Mouse (Mus musculus) heart, embryonic 13.5 days (tissue): Measurements from ENCODE around the gene Fastkd5. TPM values are rescaled to one million over a fixed set of nuclear protein-coding genes. Genes with fewer than 3 reads are reported as not detected.
"Not testable (repeated sequence)": the region's sequence is repeated elsewhere in the genome, so short reads cannot be mapped to it uniquely, and the experiment has no call there.

Experiments
- ATAC-seq: fragments of 200-750 bp; cut with Nextera tagmentation; 2 replicates; pipeline ENCODE4 v1.8.0; 2017; ENCODE audit warnings: moderate TSS enrichment; ENCODE audit not compliant: insufficient number of reproducible peaks, low FRiP score, low TSS enrichment; ENCODE audit errors: extremely low read depth
- H3K27ac ChIP-seq: fragments of 300-500 bp; sonication (generic); replicated peaks from 2 replicates; pipeline ENCODE4 v1.5.1; 2015; ENCODE audit warnings: moderate library complexity, mild to moderate bottlenecking, inconsistent platforms
- H3K27me3 ChIP-seq: fragments of 300-500 bp; sonication (generic); replicated peaks from 2 replicates; pipeline ENCODE4 v1.6.1; 2015; ENCODE audit warnings: mild to moderate bottlenecking, inconsistent platforms
- H3K36me3 ChIP-seq: fragments of 300-500 bp; sonication (generic); 2 replicates; pipeline ENCODE4 v1.6.1; 2015; ENCODE audit warnings: mild to moderate bottlenecking, inconsistent platforms
- H3K4me1 ChIP-seq: fragments of 300-500 bp; sonication (generic); 2 replicates; pipeline ENCODE4 v1.6.1; 2015; ENCODE audit warnings: inconsistent platforms
- H3K4me2 ChIP-seq: fragments of 300-500 bp; sonication (generic); 2 replicates; pipeline ENCODE4 v1.6.1; 2015; ENCODE audit warnings: inconsistent platforms, mild to moderate bottlenecking, moderate library complexity
- H3K4me3 ChIP-seq: fragments of 300-500 bp; sonication (generic); 2 replicates; pipeline ENCODE4 v1.5.1; 2015; ENCODE audit warnings: moderate library complexity, mild to moderate bottlenecking, inconsistent platforms
- H3K9ac ChIP-seq: fragments of 300-500 bp; sonication (generic); 2 replicates; pipeline ENCODE4 v1.6.1; 2015; ENCODE audit warnings: inconsistent platforms, mild to moderate bottlenecking, moderate library complexity
- H3K9me3 ChIP-seq: fragments of 300-500 bp; sonication (generic); 2 replicates; pipeline ENCODE4 v1.6.1; 2016; ENCODE audit warnings: inconsistent platforms
- WGBS: fragments of 180-500 bp; shearing (Covaris S2); methylation state at CpG from one replicate; pipeline ENCODE4 v1.1.7; 2015; ENCODE audit warnings: mixed read lengths; 5-methylcytosine and 5-hydroxymethylcytosine counted together
- polyA plus RNA-seq: library from polyadenylated mRNA; unstranded; fragments of >200 nt; fragmentation: Nextera tagmentation; extraction: Ambion mirVana; gene quantifications from 2 replicates; pipeline ENCODE4 v1.2.1, GENCODE M21; 2015

Fastkd5 gene
- polyA plus RNA-seq, 1 experiment from 2014 or later, result 11.9 TPM

- Histone ChIP-seq H3K4me1 (peaks cover 36% of the 10 kb centered on the region), H3K4me3 (peak overlapping the region; percentile 50), H3K9ac (peak overlapping the region; percentile 70), H3K27me3 (peaks cover 85% of the 10 kb centered on the region), H3K4me2 (peak overlapping the region; percentile 74)
- ATAC-seq, H3K9me3 ChIP-seq, H3K36me3 ChIP-seq, H3K27ac ChIP-seq: not testable (repeated sequence)
- WGBS, result 2% methylated on average over 32 of the region's 32 CpGs
Observed at GRCm38 (mm10) chr2:130576564-130576963, 53.3 kb downstream of the Fastkd5 start.

- Histone ChIP-seq H3K4me2 (peak within 1 kb of the TSS; percentile 74), H3K4me1 (peaks cover 29% of the 10 kb centered on the region), H3K9ac (peak within 1 kb of the TSS; percentile 70), H3K27me3 (peaks cover 78% of the 10 kb centered on the region), H3K36me3 (no peaks in the 10 kb centered on the region), H3K4me3 (peak within 1 kb of the TSS; percentile 50), H3K27ac (no peak within 1 kb of the TSS), H3K9me3 (no peaks in the 10 kb centered on the region)
- no peak for ATAC-seq
- 44% methylated on average over 9 of the region's 9 CpGs for WGBS
Observed at GRCm38 (mm10) chr2:130575873-130576272, 54.0 kb downstream of the Fastkd5 start, which contains the start of gene Oxt. TSS of gene Oxt (plus strand) at chr2:130576173.

- H3K4me2 ChIP-seq, result no peak overlapping the region
- no peak overlapping the region for H3K4me3 ChIP-seq
- H3K9me3 ChIP-seq, result no peaks in the 10 kb centered on the region
- no peak overlapping the region for H3K9ac ChIP-seq
- 77% methylated on average over 5 of the region's 5 CpGs for WGBS
- H3K27me3 ChIP-seq, result peaks cover 69% of the 10 kb centered on the region
- peaks cover 20% of the 10 kb centered on the region for H3K4me1 ChIP-seq
- H3K27ac ChIP-seq, result no peak overlapping the region
- no peak for ATAC-seq
- H3K36me3 ChIP-seq, result no peaks in the 10 kb centered on the region
Observed at GRCm38 (mm10) chr2:130574960-130575359, 54.9 kb downstream of the Fastkd5 start.

- H3K4me3 ChIP-seq, result no peak overlapping the region
- H3K36me3 ChIP-seq, result peaks cover 23% of the 10 kb centered on the region
- H3K27ac ChIP-seq, result no peak overlapping the region
- no peak overlapping the region for H3K4me2 ChIP-seq
- H3K9me3 ChIP-seq, result no peaks in the 10 kb centered on the region
- H3K9ac ChIP-seq, result no peak overlapping the region
- no peak for ATAC-seq
- H3K27me3 ChIP-seq, result peaks cover 18% of the 10 kb centered on the region
- H3K4me1 ChIP-seq, result peaks cover 1% of the 10 kb centered on the region
Observed at GRCm38 (mm10) chr2:130569926-130570325, 59.9 kb downstream of the Fastkd5 start.

- 75% methylated on average over 4 of the region's 4 CpGs for WGBS
- no peak overlapping the region for H3K9ac ChIP-seq
Observed at GRCm38 (mm10) chr2:130568921-130569320, 60.9 kb downstream of the Fastkd5 start.

DNA sequence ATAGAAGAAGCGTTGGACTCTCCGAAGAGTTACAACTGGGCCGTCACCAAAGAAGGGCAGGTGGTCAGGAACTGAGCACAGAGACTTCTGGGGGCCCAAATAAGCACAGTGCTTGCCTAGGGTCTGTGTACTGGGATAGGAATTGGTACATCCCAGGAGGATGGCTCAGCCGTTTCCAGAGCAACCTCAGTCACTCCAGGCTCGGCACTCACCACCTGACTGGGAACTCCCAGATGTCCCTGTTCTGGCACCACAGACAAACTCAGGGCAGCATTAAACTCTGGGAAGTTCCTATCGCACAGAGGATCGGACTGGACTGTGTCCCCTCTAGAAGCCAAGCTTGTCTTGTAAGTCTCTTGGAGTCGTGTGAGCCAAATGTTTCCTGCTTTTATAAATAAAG is 64.8 kb downstream of the Fastkd5 start:
- ATAC-seq, result no peak
- peak overlapping the region; percentile 81 for H3K4me2 ChIP-seq
- H3K4me1 ChIP-seq, result peaks cover 17% of the 10 kb centered on the region
- peak overlapping the region; percentile 84 for H3K4me3 ChIP-seq
- H3K27me3 ChIP-seq, result no peaks in the 10 kb centered on the region
- H3K9me3 ChIP-seq, result no peaks in the 10 kb centered on the region
- peaks cover 26% of the 10 kb centered on the region for H3K36me3 ChIP-seq
- H3K9ac ChIP-seq, result peak overlapping the region; percentile 95
- no peak overlapping the region for H3K27ac ChIP-seq
- 88% methylated on average over 8 of the region's 8 CpGs for WGBS

More at GRCm38 (mm10) chr2:130568921-130569320, 60.9 kb downstream of the Fastkd5 start:
- H3K9me3 ChIP-seq, result no peaks in the 10 kb centered on the region
- no peak overlapping the region for H3K4me2 ChIP-seq
- no peak for ATAC-seq
- peaks cover 9% of the 10 kb centered on the region for H3K4me1 ChIP-seq
- peaks cover 8% of the 10 kb centered on the region for H3K27me3 ChIP-seq
- no peak overlapping the region for H3K4me3 ChIP-seq
- H3K27ac ChIP-seq, result no peak overlapping the region
- peaks cover 24% of the 10 kb centered on the region for H3K36me3 ChIP-seq

DNA sequence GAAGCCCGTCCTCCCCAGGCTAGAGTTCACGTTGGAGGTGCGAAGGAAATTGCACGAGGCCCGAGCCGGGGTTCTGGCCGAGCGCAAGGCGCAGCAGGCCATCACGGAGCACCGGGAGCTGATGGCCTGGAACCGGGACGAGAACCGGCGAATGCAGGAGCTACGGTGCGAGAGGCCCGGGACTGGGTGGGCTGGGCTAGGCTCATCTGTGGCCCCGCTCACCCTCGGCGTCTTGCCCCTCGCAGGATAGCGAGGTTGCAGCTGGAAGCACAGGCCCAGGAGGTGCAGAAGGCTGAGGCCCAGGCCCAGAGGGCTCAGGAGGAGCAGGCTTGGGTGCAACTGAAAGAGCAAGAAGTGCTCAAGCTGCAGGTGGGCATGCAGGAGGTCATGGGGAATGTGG is 65.8 kb downstream of the Fastkd5 start:
- H3K4me2 ChIP-seq, result peak overlapping the region; percentile 81
- peak overlapping the region; percentile 84 for H3K4me3 ChIP-seq
- H3K9me3 ChIP-seq, result no peaks in the 10 kb centered on the region
- H3K9ac ChIP-seq, result peak overlapping the region; percentile 95
- peaks cover 31% of the 10 kb centered on the region for H3K36me3 ChIP-seq
- 0% methylated on average over 23 of the region's 23 CpGs for WGBS
- H3K27me3 ChIP-seq, result no peaks in the 10 kb centered on the region
- peaks cover 17% of the 10 kb centered on the region for H3K4me1 ChIP-seq
- peak overlapping the region; percentile 68 for H3K27ac ChIP-seq
- ATAC-seq, result no peak

Other genes starting within 250 kb of the Fastkd5 start
- gene Cpxm1, start 232.5 kb downstream of the Fastkd5 start, polyA plus RNA-seq, result 34.6 and 40.6 TPM in 2 replicates
- not detected in 2 replicates for gene Gm28372, start 224.8 kb downstream of the Fastkd5 start, polyA plus RNA-seq
- not detected in 2 replicates for gene 1700020A23Rik, start 224.8 kb downstream of the Fastkd5 start, polyA plus RNA-seq
- 0.11 TPM in 1 of 2 replicates, not detected in the other for gene Tmem239, start 223.5 kb downstream of the Fastkd5 start, polyA plus RNA-seq
- gene Vps16, start 205.7 kb downstream of the Fastkd5 start, polyA plus RNA-seq, result 51.8 and 55.4 TPM in 2 replicates
- 7.0 and 7.1 TPM in 2 replicates for gene Pced1a, start 205.3 kb downstream of the Fastkd5 start, polyA plus RNA-seq
- gene Ptpra, start 179.7 kb downstream of the Fastkd5 start, polyA plus RNA-seq, result 64.0 and 64.6 TPM in 2 replicates
- 71.8 and 72.3 TPM in 2 replicates for gene Mrps26, start 66.3 kb downstream of the Fastkd5 start, polyA plus RNA-seq
- gene Oxt, start 53.9 kb downstream of the Fastkd5 start, polyA plus RNA-seq, result not detected in 2 replicates
- not detected in 2 replicates for gene Avp, start 47.5 kb downstream of the Fastkd5 start, polyA plus RNA-seq
- 7.3 TPM in 2 replicates for gene Ubox5, start within 50 bp of the Fastkd5 start, polyA plus RNA-seq
- gene Lzts3, start 12.8 kb upstream of the Fastkd5 start, polyA plus RNA-seq, result 1.5 and 1.8 TPM in 2 replicates
- gene Ddrgk1, start 34.6 kb upstream of the Fastkd5 start, polyA plus RNA-seq, result 39.4 and 43.6 TPM in 2 replicates
- 80.9 and 83.2 TPM in 2 replicates for gene Itpa, start 37.6 kb upstream of the Fastkd5 start, polyA plus RNA-seq
- gene Slc4a11, start 67.5 kb upstream of the Fastkd5 start, polyA plus RNA-seq, result 0.12 and 0.19 TPM in 2 replicates